Mouse (Mus musculus) lung, postnatal 10 days (tissue): ENCODE results near the gene Thnsl1.
"Not testable (repeated sequence)": the region's sequence is repeated elsewhere in the genome, so short reads cannot be mapped to it uniquely, and the experiment has no call there.

Source experiments
- DNase-seq: peaks from one replicate; pipeline ENCODE4 v3.0.0; 2021

The Thnsl1 gene

DNA sequence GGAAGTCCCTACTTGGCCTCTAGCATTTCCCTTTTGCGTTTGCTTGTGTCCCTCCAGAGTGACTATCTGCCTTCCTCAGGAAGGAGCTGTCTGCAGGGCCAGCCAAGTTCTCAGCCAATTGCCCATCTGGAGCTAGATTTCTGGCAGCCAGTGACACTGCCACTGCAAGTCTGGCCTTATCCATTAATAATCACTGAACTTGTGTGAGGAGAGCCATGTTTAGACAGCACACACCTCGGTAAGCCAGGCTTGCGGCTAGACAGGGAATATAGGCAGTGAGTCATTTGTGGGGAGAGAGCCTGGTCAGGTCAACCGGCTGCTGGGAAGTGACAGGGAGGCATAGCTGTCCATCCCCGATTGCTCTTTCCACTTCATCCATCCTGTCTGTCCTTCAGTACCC, 31.3 kb downstream of the Thnsl1 start:
- peak; percentile 14 for DNase-seq

- not testable (repeated sequence) for DNase-seq
Observed at GRCm38 (mm10) chr2:21244104-21244503, 38.6 kb downstream of the Thnsl1 start.

DNA sequence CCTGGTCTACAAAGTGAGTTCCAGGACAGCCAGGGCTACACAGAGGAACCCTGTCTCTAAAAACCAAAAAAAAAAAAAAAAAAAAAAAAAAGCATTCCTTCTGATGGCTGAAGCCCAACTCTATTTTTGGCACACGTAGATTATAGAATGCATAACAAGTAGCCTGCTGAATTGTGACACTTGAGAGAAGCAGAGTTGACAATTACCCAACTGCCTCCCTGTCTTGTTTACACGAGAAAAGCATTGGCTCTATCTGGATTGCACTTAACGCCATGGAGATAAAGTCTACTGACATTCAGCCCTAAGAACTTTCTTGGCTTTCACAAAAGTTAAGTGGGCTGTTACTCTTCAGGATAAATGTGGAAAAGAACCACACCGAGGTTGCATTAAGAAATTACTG, 39.5 kb downstream of the Thnsl1 start:
- DNase-seq: no peak

DNA sequence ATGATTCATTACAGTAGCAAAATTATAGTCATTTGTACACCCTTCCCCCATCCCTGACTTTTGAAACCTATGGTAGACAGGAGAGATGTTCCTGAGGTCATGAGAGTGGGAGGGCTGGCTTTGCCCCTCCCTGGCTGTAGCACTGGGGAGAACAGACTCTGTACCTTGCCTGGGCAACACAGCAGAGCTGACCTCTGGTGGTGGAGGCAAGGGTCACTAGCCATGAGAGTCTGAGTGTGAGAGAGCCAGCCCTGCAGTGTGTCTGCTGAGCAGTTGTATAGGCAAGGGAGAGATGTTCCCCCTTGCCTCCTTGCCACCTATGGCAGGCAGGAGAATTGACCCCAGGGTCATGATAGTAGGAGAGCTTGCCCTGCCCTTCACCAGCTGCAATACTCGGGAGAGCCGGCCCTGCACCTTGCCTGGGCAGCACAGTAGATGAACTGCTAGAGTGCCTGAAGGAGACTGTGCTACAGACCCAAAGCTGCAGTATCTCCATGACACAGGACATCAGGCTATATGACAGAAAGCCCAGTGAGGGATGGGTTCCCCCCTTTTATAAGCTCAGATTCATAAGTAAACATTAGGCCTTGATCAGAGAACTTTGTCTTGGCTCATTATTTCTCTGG, 40.1 kb downstream of the Thnsl1 start:
- DNase-seq: no peak

DNA sequence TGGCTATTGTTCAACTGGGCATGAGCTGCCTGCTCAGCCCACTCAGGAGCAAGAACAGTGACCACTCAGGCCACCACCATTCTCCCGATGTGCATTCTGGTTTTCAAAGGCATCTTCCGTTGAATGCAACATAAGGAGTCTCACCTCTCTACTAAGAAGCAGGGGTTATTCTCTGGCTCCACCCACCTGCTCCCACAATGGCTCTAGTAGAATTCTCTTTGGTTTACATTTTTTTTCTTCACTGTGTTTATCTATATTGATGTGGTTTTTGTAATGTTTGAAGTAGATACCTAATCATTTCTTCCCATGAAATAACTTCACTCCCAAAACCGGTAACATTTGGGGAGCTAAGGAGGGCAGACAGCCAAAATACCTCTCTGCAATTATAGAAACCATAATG, 48.1 kb downstream of the Thnsl1 start:
- DNase-seq: no peak

- DNase-seq: no peak
Observed at GRCm38 (mm10) chr2:21254308-21254707, 48.8 kb downstream of the Thnsl1 start.

DNA sequence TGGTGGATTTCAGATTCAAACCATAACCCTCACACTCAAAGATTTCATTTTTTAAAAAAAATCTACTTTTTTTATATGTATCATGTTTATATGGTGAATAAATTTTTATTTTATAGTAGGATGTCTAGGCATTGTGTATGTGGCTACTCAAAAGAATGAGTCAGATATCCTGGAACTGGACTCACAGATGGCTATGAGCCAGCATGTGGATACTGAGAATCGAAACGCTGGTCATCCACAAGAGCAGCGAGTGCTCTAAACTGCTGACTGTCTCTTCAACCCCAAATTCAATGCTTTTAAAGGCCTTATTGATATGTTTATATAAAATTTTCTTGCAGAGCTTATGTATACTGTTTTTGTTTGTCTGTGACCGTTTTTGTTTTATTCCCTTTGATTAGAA, 52.8 kb downstream of the Thnsl1 start:
- no peak for DNase-seq

GRCm38 (mm10) chr2:21259081-21259480, 53.6 kb downstream of the Thnsl1 start:
- DNase-seq: no peak

GRCm38 (mm10) chr2:21260060-21260459, 54.5 kb downstream of the Thnsl1 start:
- DNase-seq: no peak

- peak; percentile 79 for DNase-seq
Observed at GRCm38 (mm10) chr2:21261370-21262006, 56.0 kb downstream of the Thnsl1 start.

GRCm38 (mm10) chr2:21264031-21264430, 58.5 kb downstream of the Thnsl1 start:
- no peak for DNase-seq
